Mouse (Mus musculus): Measurements from ENCODE around the gene Vps4a. TPM values are rescaled to one million over a fixed set of nuclear protein-coding genes. Genes with fewer than 3 reads are reported as not detected.
"Not testable (repeated sequence)": the region's sequence is repeated elsewhere in the genome, so short reads cannot be mapped to it uniquely, and the experiment has no call there.

Vps4a gene
- polyA plus RNA-seq, 1 experiment from 2014 or later, result 113 TPM

GRCm38 (mm10) chr8:107023479-107023878 is 7.5 kb upstream of the Vps4a start:
- no peaks in the 10 kb centered on the region for H3K27me3 ChIP-seq
- H3K4me2 ChIP-seq, result no peak overlapping the region
- H3K9ac ChIP-seq, result 0 out of 2 replicates have a peak overlapping the region, but pooled peaks have one; percentile 5
- no peak overlapping the region for H3K4me3 ChIP-seq
- H3K36me3 ChIP-seq (ENCODE audit: poor library complexity, severe bottlenecking), result no peaks in the 10 kb centered on the region
- no peak for ATAC-seq
- H3K9me3 ChIP-seq (replicated peaks), result no peaks in the 10 kb centered on the region
- H3K27ac ChIP-seq, result no peak overlapping the region
- WGBS, result 91% methylated on average over 8 of the region's 8 CpGs
- no peaks in the 10 kb centered on the region for H3K4me1 ChIP-seq

- Histone ChIP-seq H3K4me1 (peaks cover 15% of the 10 kb centered on the region), H3K27ac (no peak overlapping the region)
- WGBS, result 87% methylated on average over 3 of the region's 3 CpGs
These were observed 1.7 kb upstream of the Vps4a start for GRCm38 (mm10) chr8:107029310-107029709.

GRCm38 (mm10) chr8:107030058-107030457 is 964 bp upstream of the Vps4a start:
- no peak overlapping the region for H3K27ac ChIP-seq
- H3K27me3 ChIP-seq, result no peaks in the 10 kb centered on the region
- 79% methylated on average over 5 of the region's 5 CpGs for WGBS
- H3K4me3 ChIP-seq, result no peak overlapping the region
- peaks cover 15% of the 10 kb centered on the region for H3K4me1 ChIP-seq
- no peak for ATAC-seq
- H3K36me3 ChIP-seq (ENCODE audit: poor library complexity, severe bottlenecking), result no peaks in the 10 kb centered on the region
- no peak overlapping the region for H3K4me2 ChIP-seq
- H3K9ac ChIP-seq, result no peak overlapping the region
- H3K9me3 ChIP-seq (replicated peaks), result no peaks in the 10 kb centered on the region

More at GRCm38 (mm10) chr8:107029310-107029709, 1.7 kb upstream of the Vps4a start:
- no peak for ATAC-seq
- Histone ChIP-seq H3K27me3 (no peaks in the 10 kb centered on the region), H3K4me2 (no peak overlapping the region), H3K36me3 (ENCODE audit: poor library complexity, severe bottlenecking) (no peaks in the 10 kb centered on the region), H3K9me3 (replicated peaks) (no peaks in the 10 kb centered on the region), H3K9ac (no peak overlapping the region), H3K4me3 (no peak overlapping the region)

- WGBS, result 0% methylated on average over 27 of the region's 40 CpGs
- Histone ChIP-seq H3K4me1 (peaks cover 15% of the 10 kb centered on the region), H3K36me3 (ENCODE audit: poor library complexity, severe bottlenecking) (peaks cover 5% of the 10 kb centered on the region; the same call in 1 of the 2 replicates), H3K27ac (peak overlapping the region; percentile 75), H3K4me3 (peak overlapping the region; percentile 99), H3K4me2 (peak overlapping the region; percentile 83), H3K27me3 (no peaks in the 10 kb centered on the region), H3K9ac (peak overlapping the region; percentile 97), H3K9me3 (replicated peaks) (no peaks in the 10 kb centered on the region)
- ATAC-seq, result no peak
These were observed 612 bp downstream of the Vps4a start for GRCm38 (mm10) chr8:107031577-107032090.

GRCm38 (mm10) chr8:107033609-107034008 is 2.6 kb downstream of the Vps4a start:
- Histone ChIP-seq H3K4me1 (peaks cover 15% of the 10 kb centered on the region), H3K36me3 (ENCODE audit: poor library complexity, severe bottlenecking) (peaks cover 15% of the 10 kb centered on the region)
- H3K9ac ChIP-seq; H3K9me3 ChIP-seq (replicated peaks); H3K4me2 ChIP-seq; H3K27ac ChIP-seq; H3K27me3 ChIP-seq; H3K4me3 ChIP-seq; ATAC-seq: not testable (repeated sequence)
- 100% methylated on average over 2 of the region's 2 CpGs for WGBS

GRCm38 (mm10) chr8:107035641-107036040 is 4.6 kb downstream of the Vps4a start:
- no peak for ATAC-seq
- WGBS, result 87% methylated on average over 3 of the region's 3 CpGs

GRCm38 (mm10) chr8:107036626-107037025 is 5.6 kb downstream of the Vps4a start:
- peaks cover 43% of the 10 kb centered on the region for H3K36me3 ChIP-seq (ENCODE audit: poor library complexity, severe bottlenecking)
- no peak overlapping the region for H3K4me3 ChIP-seq
- no peak for ATAC-seq
- H3K4me1 ChIP-seq, result peaks cover 15% of the 10 kb centered on the region
- no peak overlapping the region for H3K4me2 ChIP-seq
- H3K27me3 ChIP-seq, result no peaks in the 10 kb centered on the region
- H3K27ac ChIP-seq, result no peak overlapping the region
- WGBS, result 88% methylated on average over 8 of the region's 8 CpGs
- H3K9ac ChIP-seq, result no peak overlapping the region
- H3K9me3 ChIP-seq (replicated peaks), result no peaks in the 10 kb centered on the region

More at GRCm38 (mm10) chr8:107035641-107036040, 4.6 kb downstream of the Vps4a start:
- Histone ChIP-seq H3K4me2 (no peak overlapping the region), H3K4me1 (peaks cover 15% of the 10 kb centered on the region), H3K27ac (no peak overlapping the region), H3K4me3 (no peak overlapping the region), H3K27me3 (no peaks in the 10 kb centered on the region), H3K9me3 (replicated peaks) (no peaks in the 10 kb centered on the region), H3K36me3 (ENCODE audit: poor library complexity, severe bottlenecking) (peaks cover 33% of the 10 kb centered on the region), H3K9ac (no peak overlapping the region)

- Histone ChIP-seq H3K27me3 (no peaks in the 10 kb centered on the region), H3K36me3 (ENCODE audit: poor library complexity, severe bottlenecking) (peaks cover 83% of the 10 kb centered on the region), H3K4me2 (no peak overlapping the region), H3K9me3 (replicated peaks) (no peaks in the 10 kb centered on the region), H3K4me1 (no peaks in the 10 kb centered on the region), H3K4me3 (no peak overlapping the region), H3K27ac (no peak overlapping the region), H3K9ac (no peak overlapping the region)
- ATAC-seq, result no peak
- 85% methylated on average over 7 of the region's 7 CpGs for WGBS
These were observed 9.6 kb downstream of the Vps4a start for GRCm38 (mm10) chr8:107040632-107041031.

GRCm38 (mm10) chr8:107045478-107045877 is 14.5 kb downstream of the Vps4a start:
- Histone ChIP-seq H3K4me1 (peaks cover 26% of the 10 kb centered on the region), H3K27ac (no peak overlapping the region), H3K4me2 (no peak overlapping the region), H3K27me3 (no peaks in the 10 kb centered on the region), H3K4me3 (no peak overlapping the region), H3K9ac (no peak overlapping the region), H3K9me3 (replicated peaks) (no peaks in the 10 kb centered on the region), H3K36me3 (ENCODE audit: poor library complexity, severe bottlenecking) (peaks cover 83% of the 10 kb centered on the region)
- ATAC-seq, result no peak
- WGBS, result 92% methylated on average over 6 of the region's 6 CpGs

- Histone ChIP-seq H3K36me3 (ENCODE audit: poor library complexity, severe bottlenecking) (peaks cover 83% of the 10 kb centered on the region), H3K27me3 (no peaks in the 10 kb centered on the region), H3K4me2 (peak overlapping the region; percentile 94; the same call in 1 of the 2 replicates), H3K9ac (no peak overlapping the region), H3K4me1 (peaks cover 26% of the 10 kb centered on the region), H3K9me3 (replicated peaks) (no peaks in the 10 kb centered on the region), H3K27ac (no peak overlapping the region), H3K4me3 (no peak overlapping the region)
- ATAC-seq, result no peak
- 91% methylated on average over 5 of the region's 5 CpGs for WGBS
These were observed 16.0 kb downstream of the Vps4a start for GRCm38 (mm10) chr8:107046976-107047375.

- peak; percentile 87 for ATAC-seq
- peaks cover 83% of the 10 kb centered on the region for H3K36me3 ChIP-seq (ENCODE audit: poor library complexity, severe bottlenecking)
- no peaks in the 10 kb centered on the region for H3K9me3 ChIP-seq (replicated peaks)
- peak within 1 kb of the TSS; percentile 90 for H3K27ac ChIP-seq
- peak within 1 kb of the TSS; percentile 84 for H3K9ac ChIP-seq
- peak within 1 kb of the TSS; percentile 81 for H3K4me3 ChIP-seq
- peak within 1 kb of the TSS; percentile 94 for H3K4me2 ChIP-seq
- H3K27me3 ChIP-seq, result no peaks in the 10 kb centered on the region
- peaks cover 26% of the 10 kb centered on the region for H3K4me1 ChIP-seq
- under 1% methylated on average over 87 of the region's 87 CpGs for WGBS
These were observed 17.3 kb downstream of the Vps4a start, which contains the start of gene Pdf for GRCm38 (mm10) chr8:107048061-107048941. Gene Pdf (minus strand): TSS chr8:107048614.

GRCm38 (mm10) chr8:107049480-107049879 is 18.5 kb downstream of the Vps4a start:
- peak overlapping the region; percentile 94 for H3K4me2 ChIP-seq
- WGBS, result 93% methylated on average over 4 of the region's 4 CpGs

More at GRCm38 (mm10) chr8:107049480-107049879, 18.5 kb downstream of the Vps4a start:
- no peak for ATAC-seq
- Histone ChIP-seq H3K4me1 (peaks cover 26% of the 10 kb centered on the region), H3K27ac (no peak overlapping the region), H3K9ac (no peak overlapping the region), H3K9me3 (replicated peaks) (no peaks in the 10 kb centered on the region), H3K27me3 (no peaks in the 10 kb centered on the region), H3K36me3 (ENCODE audit: poor library complexity, severe bottlenecking) (peaks cover 83% of the 10 kb centered on the region), H3K4me3 (peak overlapping the region; percentile 81; the same call in 1 of the 2 replicates)
